Mouse (Mus musculus): ENCODE data around the gene Fcrla.
A peak's percentile ranks its signal among the peaks of the same experiment; 100 is the strongest.

The Fcrla gene

GRCm38 (mm10) chr1:170884978-170885561, 42.3 kb downstream of the Fcrla start, which contains the start of the genes Gm26620 and Dusp12:
Gene Gm26620, plus strand, starts transcription at chr1:170885065.
Gene Dusp12, minus strand, starts transcription at chr1:170885540.
- peak; percentile 84 for DNase-seq (ENCODE audit: low read depth)

GRCm38 (mm10) chr1:170884390-170884789, 43.0 kb downstream of the Fcrla start:
- DNase-seq (ENCODE audit: low read depth): no peak

- no peak for DNase-seq (ENCODE audit: low read depth)
Measured at GRCm38 (mm10) chr1:170882915-170883485, 44.4 kb downstream of the Fcrla start.

- DNase-seq (ENCODE audit: low read depth): no peak
Measured at GRCm38 (mm10) chr1:170876906-170877305, 50.5 kb downstream of the Fcrla start.

- DNase-seq (ENCODE audit: low read depth): no peak
Measured at GRCm38 (mm10) chr1:170875676-170876075, 51.7 kb downstream of the Fcrla start.

- no peak for DNase-seq (ENCODE audit: low read depth)
Measured at GRCm38 (mm10) chr1:170871961-170872360, 55.4 kb downstream of the Fcrla start.

- no peak for DNase-seq (ENCODE audit: low read depth)
Measured at GRCm38 (mm10) chr1:170871402-170871801, 56.0 kb downstream of the Fcrla start.

- DNase-seq (ENCODE audit: low read depth): no peak
Measured at GRCm38 (mm10) chr1:170868905-170869283, 58.5 kb downstream of the Fcrla start.

GRCm38 (mm10) chr1:170868107-170868904, 59.1 kb downstream of the Fcrla start:
- DNase-seq (ENCODE audit: low read depth): peak; percentile 66

GRCm38 (mm10) chr1:170867691-170868105, 59.7 kb downstream of the Fcrla start, which contains the start of gene Atf6:
Gene Atf6, minus strand, starts transcription at chr1:170867771.
- peak; percentile 76 for DNase-seq (ENCODE audit: low read depth)

Measured in fibroblast of lung, adult 2 months (primary cell).